Mouse (Mus musculus) embryo, embryonic 11 days (tissue): ENCODE results near the gene Aldoart2.
"Not testable (repeated sequence)": the region's sequence is repeated elsewhere in the genome, so short reads cannot be mapped to it uniquely, and the experiment has no call there.

ENCODE experiments used
- DNase-seq: peaks from one replicate; pipeline ENCODE4 v3.0.0-alpha.2; 2015

Gene Aldoart2

GRCm38 (mm10) chr12:55586936-55587335 is 21.9 kb downstream of the Aldoart2 start:
- not testable (repeated sequence) for DNase-seq

GRCm38 (mm10) chr12:55598537-55598886 is 33.5 kb downstream of the Aldoart2 start:
- no peak for DNase-seq

- peak; percentile 55 for DNase-seq
Observed at GRCm38 (mm10) chr12:55598887-55599561, 34.0 kb downstream of the Aldoart2 start, which contains the start of gene Insm2. Insm2 (plus strand) TSS chr12:55599427.

GRCm38 (mm10) chr12:55599639-55600502 is 34.8 kb downstream of the Aldoart2 start:
- peak; percentile 81 for DNase-seq

- DNase-seq, result no peak
Observed at GRCm38 (mm10) chr12:55600503-55600994, 35.5 kb downstream of the Aldoart2 start.

- DNase-seq, result no peak
Observed at GRCm38 (mm10) chr12:55604411-55604810, 39.4 kb downstream of the Aldoart2 start.

GRCm38 (mm10) chr12:55607902-55608301 is 42.9 kb downstream of the Aldoart2 start:
- DNase-seq, result peak; percentile 46

- DNase-seq, result no peak
Observed at GRCm38 (mm10) chr12:55610812-55611211, 45.8 kb downstream of the Aldoart2 start.
